ENCODE assay signal across 8 mouse cellular contexts in genomic region chr10:80116927-80117691, GRCm38 (mm10). TPM values are rescaled to one million over a fixed set of nuclear protein-coding genes. Genes with fewer than 3 reads are reported as not detected.
DNase-seq lines count a peak whose midpoint lies in the region; ATAC-seq and TF ChIP-seq lines count a peak whose summit lies in the region.

No protein-coding gene starts in this region.

- WGBS in cerebellum, adult 2 months: 2% methylated on average over 30 of the region's 30 CpGs
- 1% methylated on average over 30 of the region's 30 CpGs for WGBS in bone marrow, adult 2 months
- WGBS in forebrain, embryonic 15.5 days: 5% methylated on average over 30 of the region's 30 CpGs
- 5% methylated on average over 30 of the region's 30 CpGs for WGBS in hindbrain, embryonic 11.5 days
- WGBS in liver, embryonic 13.5 days (ENCODE audit: insufficient replicate concordance): under 1% methylated on average over 30 of the region's 30 CpGs
- WGBS in neural tube, embryonic 13.5 days: 5% methylated on average over 30 of the region's 30 CpGs

- peak overlapping the region; percentile 77 for H3K9ac ChIP-seq in forebrain, embryonic 15.5 days (replicated peaks)
- peak overlapping the region; percentile 84 for H3K9ac ChIP-seq in hindbrain, embryonic 11.5 days (ENCODE audit: low read depth, low read length)
- H3K9ac ChIP-seq in liver, embryonic 13.5 days: peak overlapping the region; percentile 99
- H3K9ac ChIP-seq in neural tube, embryonic 13.5 days: peak overlapping the region; percentile 91

- TF ChIP-seq CTCF in cerebellum, adult 2 months (IDR thresholded peaks at IDR 0.05; ENCODE audit: borderline replicate concordance, insufficient read depth, low read depth, low read length): no peak
- TF ChIP-seq CTCF in bone marrow, adult 2 months (IDR thresholded peaks at IDR 0.05; ENCODE audit: control insufficient read depth, insufficient read depth, low read length): no peak

- H3K4me2 ChIP-seq in forebrain, embryonic 15.5 days (replicated peaks): peak overlapping the region; percentile 88
- peak overlapping the region; percentile 58 for H3K4me2 ChIP-seq in hindbrain, embryonic 11.5 days (replicated peaks; ENCODE audit: low read depth, low read length)
- H3K4me2 ChIP-seq in liver, embryonic 13.5 days: peak overlapping the region; percentile 95
- peak overlapping the region; percentile 91 for H3K4me2 ChIP-seq in neural tube, embryonic 13.5 days

- DNase-seq in cerebellum, adult 2 months: peak; percentile 57 to 60
- DNase-seq in cerebellum, postnatal 4 days (ENCODE audit: low spot score in 2 of 2): no peak
- no peak for DNase-seq in hindbrain, embryonic 11.5 days (ENCODE audit: low spot score)
- peak; percentile 68 for DNase-seq in liver, embryonic 13.5 days
- DNase-seq in layer of hippocampus, postnatal 36 days: no peak

- H3K9me3 ChIP-seq in forebrain, embryonic 15.5 days: no peaks in the 10 kb centered on the region
- no peaks in the 10 kb centered on the region for H3K9me3 ChIP-seq in hindbrain, embryonic 11.5 days (ENCODE audit: control insufficient read depth, low read length)
- no peaks in the 10 kb centered on the region for H3K9me3 ChIP-seq in liver, embryonic 13.5 days (replicated peaks)
- no peaks in the 10 kb centered on the region for H3K9me3 ChIP-seq in neural tube, embryonic 13.5 days

- no peaks in the 10 kb centered on the region for H3K27me3 ChIP-seq in cerebellum, adult 2 months (ENCODE audit: control insufficient read depth, insufficient read depth, low read length)
- no peaks in the 10 kb centered on the region for H3K27me3 ChIP-seq in forebrain, embryonic 15.5 days
- H3K27me3 ChIP-seq in hindbrain, embryonic 11.5 days (ENCODE audit: control insufficient read depth, insufficient read depth, low read length): no peaks in the 10 kb centered on the region
- H3K27me3 ChIP-seq in liver, embryonic 13.5 days: no peaks in the 10 kb centered on the region
- no peaks in the 10 kb centered on the region for H3K27me3 ChIP-seq in neural tube, embryonic 13.5 days

- 0 out of 2 replicates have a peak, but pooled peaks cover 3% of the 10 kb centered on the region for H3K36me3 ChIP-seq in forebrain, embryonic 15.5 days
- no peaks in the 10 kb centered on the region for H3K36me3 ChIP-seq in hindbrain, embryonic 11.5 days (ENCODE audit: control insufficient read depth, insufficient read depth, low read length)
- H3K36me3 ChIP-seq in liver, embryonic 13.5 days: peaks cover 49% of the 10 kb centered on the region
- peaks cover 21% of the 10 kb centered on the region for H3K36me3 ChIP-seq in neural tube, embryonic 13.5 days

- ATAC-seq in forebrain, embryonic 15.5 days (replicated peaks): no peak
- ATAC-seq in hindbrain, embryonic 11.5 days (ENCODE audit: low FRiP score): no peak
- peak; percentile 14 for ATAC-seq in liver, embryonic 13.5 days (ENCODE audit: low read depth)
- no peak for ATAC-seq in neural tube, embryonic 13.5 days (ENCODE audit: low read depth)

- peak overlapping the region; percentile 54 for H3K27ac ChIP-seq in cerebellum, adult 2 months (ENCODE audit: insufficient read depth, low read length)
- peak overlapping the region; percentile 98 for H3K27ac ChIP-seq in bone marrow, adult 2 months (ENCODE audit: control insufficient read depth, insufficient read depth, low read depth, low read length, poor library complexity)
- peak overlapping the region; percentile 28 for H3K27ac ChIP-seq in forebrain, embryonic 15.5 days (replicated peaks)
- no peak overlapping the region for H3K27ac ChIP-seq in hindbrain, embryonic 11.5 days (ENCODE audit: low read depth, low read length)
- H3K27ac ChIP-seq in liver, embryonic 13.5 days: peak overlapping the region; percentile 95
- H3K27ac ChIP-seq in neural tube, embryonic 13.5 days (replicated peaks): peak overlapping the region; percentile 33

- H3K4me3 ChIP-seq in cerebellum, adult 2 months (replicated peaks; ENCODE audit: insufficient read depth, low read depth, low read length): peak overlapping the region; percentile 83
- peak overlapping the region; percentile 86 for H3K4me3 ChIP-seq in bone marrow, adult 2 months (replicated peaks; ENCODE audit: control insufficient read depth, low read depth, low read length)
- H3K4me3 ChIP-seq in forebrain, embryonic 15.5 days: peak overlapping the region; percentile 68
- peak overlapping the region; percentile 94 for H3K4me3 ChIP-seq in hindbrain, embryonic 11.5 days (ENCODE audit: low read depth, low read length)
- peak overlapping the region; percentile 96 for H3K4me3 ChIP-seq in liver, embryonic 13.5 days (replicated peaks)
- peak overlapping the region; percentile 69 for H3K4me3 ChIP-seq in neural tube, embryonic 13.5 days

- H3K4me1 ChIP-seq in cerebellum, adult 2 months (ENCODE audit: control insufficient read depth, insufficient read depth, low read length): peaks cover 19% of the 10 kb centered on the region
- H3K4me1 ChIP-seq in bone marrow, adult 2 months (ENCODE audit: control insufficient read depth, insufficient read depth, low read length): peaks cover 5% of the 10 kb centered on the region
- H3K4me1 ChIP-seq in forebrain, embryonic 15.5 days: peaks cover 47% of the 10 kb centered on the region
- peaks cover 16% of the 10 kb centered on the region for H3K4me1 ChIP-seq in hindbrain, embryonic 11.5 days (replicated peaks; ENCODE audit: control insufficient read depth, insufficient read depth, low read length)
- peaks cover 70% of the 10 kb centered on the region for H3K4me1 ChIP-seq in liver, embryonic 13.5 days (replicated peaks)
- H3K4me1 ChIP-seq in neural tube, embryonic 13.5 days (replicated peaks): peaks cover 54% of the 10 kb centered on the region

- TF ChIP-seq POLR2A in cerebellum, adult 2 months (IDR thresholded peaks at IDR 0.05; ENCODE audit: borderline replicate concordance, insufficient read depth, low read length): no peak
- TF ChIP-seq POLR2A in bone marrow, adult 2 months (IDR thresholded peaks at IDR 0.05; ENCODE audit: borderline replicate concordance, control insufficient read depth, low read depth, low read length): peak; percentile 67; the same call in 1 of the 2 replicates

RNA-seq across cellular contexts. Expression of gene Stk11, which starts 1.5 kb away (rescaled TPM):
- 110 and 112 TPM in 2 replicates for polyA plus RNA-seq in cerebellum, adult 2 months (2012; rRNA removed)
- 197 and 344 TPM in 2 replicates for polyA plus RNA-seq in bone marrow, adult 2 months (2011; ENCODE audit: insufficient read depth, insufficient read length, low replicate concordance, missing spikeins)
- polyA plus RNA-seq in forebrain, embryonic 15.5 days (2015; fragmentation: Nextera tagmentation; extraction: Ambion mirVana): 20.3 and 21.5 TPM in 2 replicates
- 21.3 and 26.8 TPM in 2 replicates for polyA plus RNA-seq in hindbrain, embryonic 11.5 days (2014; fragmentation: Nextera tagmentation; extraction: Ambion mirVana)
- 16.2 and 18.3 TPM in 2 replicates for polyA plus RNA-seq in liver, embryonic 13.5 days (2015; fragmentation: Nextera tagmentation; extraction: Ambion mirVana)
- 13.3 and 16.8 TPM in 2 replicates for polyA plus RNA-seq in neural tube, embryonic 13.5 days (2015; fragmentation: Nextera tagmentation; extraction: Ambion mirVana)
- total RNA-seq in layer of hippocampus, postnatal 36 days (2021): 10 to 100 TPM; 93.3 to 95.9 TPM

RNA-seq across cellular contexts. Expression of gene Sbno2, which starts 11.7 kb away (rescaled TPM):
- polyA plus RNA-seq in cerebellum, adult 2 months (2012; rRNA removed): 25.4 and 28.9 TPM in 2 replicates
- polyA plus RNA-seq in bone marrow, adult 2 months (2011; ENCODE audit: insufficient read depth, insufficient read length, low replicate concordance, missing spikeins): 37.6 and 83.8 TPM in 2 replicates
- polyA plus RNA-seq in forebrain, embryonic 15.5 days (2015; fragmentation: Nextera tagmentation; extraction: Ambion mirVana): 13.4 TPM in 2 replicates
- 8.0 and 9.5 TPM in 2 replicates for polyA plus RNA-seq in hindbrain, embryonic 11.5 days (2014; fragmentation: Nextera tagmentation; extraction: Ambion mirVana)
- 9.2 and 9.9 TPM in 2 replicates for polyA plus RNA-seq in liver, embryonic 13.5 days (2015; fragmentation: Nextera tagmentation; extraction: Ambion mirVana)
- 12.9 and 13.0 TPM in 2 replicates for polyA plus RNA-seq in neural tube, embryonic 13.5 days (2015; fragmentation: Nextera tagmentation; extraction: Ambion mirVana)
- total RNA-seq in layer of hippocampus, postnatal 36 days (2021): 10 to 100 TPM; 17.2 to 20.7 TPM

RNA-seq across cellular contexts. Expression of gene Atp5d, which starts 21.3 kb away (rescaled TPM):
- 736 and 758 TPM in 2 replicates for polyA plus RNA-seq in cerebellum, adult 2 months (2012; rRNA removed)
- polyA plus RNA-seq in bone marrow, adult 2 months (2011; ENCODE audit: insufficient read depth, insufficient read length, low replicate concordance, missing spikeins): 131 and 178 TPM in 2 replicates
- polyA plus RNA-seq in forebrain, embryonic 15.5 days (2015; fragmentation: Nextera tagmentation; extraction: Ambion mirVana): 437 and 444 TPM in 2 replicates
- 364 and 371 TPM in 2 replicates for polyA plus RNA-seq in hindbrain, embryonic 11.5 days (2014; fragmentation: Nextera tagmentation; extraction: Ambion mirVana)
- 358 and 362 TPM in 2 replicates for polyA plus RNA-seq in liver, embryonic 13.5 days (2015; fragmentation: Nextera tagmentation; extraction: Ambion mirVana)
- polyA plus RNA-seq in neural tube, embryonic 13.5 days (2015; fragmentation: Nextera tagmentation; extraction: Ambion mirVana): 467 and 481 TPM in 2 replicates
- 100 to 1,000 TPM; 324 to 369 TPM for total RNA-seq in layer of hippocampus, postnatal 36 days (2021)

RNA-seq across cellular contexts. Expression of gene Cbarp, which starts 23.5 kb away (rescaled TPM):
- polyA plus RNA-seq in cerebellum, adult 2 months (2012; rRNA removed): 147 and 151 TPM in 2 replicates
- polyA plus RNA-seq in bone marrow, adult 2 months (2011; ENCODE audit: insufficient read depth, insufficient read length, low replicate concordance, missing spikeins): 3.4 and 3.7 TPM in 2 replicates
- polyA plus RNA-seq in forebrain, embryonic 15.5 days (2015; fragmentation: Nextera tagmentation; extraction: Ambion mirVana): 29.7 and 39.5 TPM in 2 replicates
- 15.1 and 16.7 TPM in 2 replicates for polyA plus RNA-seq in hindbrain, embryonic 11.5 days (2014; fragmentation: Nextera tagmentation; extraction: Ambion mirVana)
- 0.54 and 0.69 TPM in 2 replicates for polyA plus RNA-seq in liver, embryonic 13.5 days (2015; fragmentation: Nextera tagmentation; extraction: Ambion mirVana)
- polyA plus RNA-seq in neural tube, embryonic 13.5 days (2015; fragmentation: Nextera tagmentation; extraction: Ambion mirVana): 53.9 and 55.1 TPM in 2 replicates
- total RNA-seq in layer of hippocampus, postnatal 36 days (2021): 100 to 1,000 TPM; 336 to 379 TPM

RNA-seq across cellular contexts. Expression of gene Midn, which starts 31.0 kb away (rescaled TPM):
- 26.1 and 26.5 TPM in 2 replicates for polyA plus RNA-seq in cerebellum, adult 2 months (2012; rRNA removed)
- 36.0 and 53.2 TPM in 2 replicates for polyA plus RNA-seq in bone marrow, adult 2 months (2011; ENCODE audit: insufficient read depth, insufficient read length, low replicate concordance, missing spikeins)
- 33.0 and 34.9 TPM in 2 replicates for polyA plus RNA-seq in forebrain, embryonic 15.5 days (2015; fragmentation: Nextera tagmentation; extraction: Ambion mirVana)
- polyA plus RNA-seq in hindbrain, embryonic 11.5 days (2014; fragmentation: Nextera tagmentation; extraction: Ambion mirVana): 66.7 and 67.1 TPM in 2 replicates
- polyA plus RNA-seq in liver, embryonic 13.5 days (2015; fragmentation: Nextera tagmentation; extraction: Ambion mirVana): 3.0 and 3.3 TPM in 2 replicates
- 31.0 and 35.8 TPM in 2 replicates for polyA plus RNA-seq in neural tube, embryonic 13.5 days (2015; fragmentation: Nextera tagmentation; extraction: Ambion mirVana)
- 10 to 100 TPM; 58.9 to 62.6 TPM for total RNA-seq in layer of hippocampus, postnatal 36 days (2021)

Comparison
In these comparisons a context has a peak if more than half of its experiments do, and no peak if none do; other contexts are left out.
1. DNase-seq: peak in cerebellum, adult 2 months (2 of 2) and liver, embryonic 13.5 days (single experiment); none in cerebellum, postnatal 4 days (0 of 2), hindbrain, embryonic 11.5 days (single experiment) and layer of hippocampus, postnatal 36 days (0 of 2).
2. Peak in every context shown above with its lines, with median percentiles within 50 percentile points of each other: H3K4me3 ChIP-seq, H3K4me2 ChIP-seq and H3K9ac ChIP-seq.